Mouse (Mus musculus) embryonic facial prominence, embryonic 14.5 days (tissue): ENCODE results near the gene Slc43a2. TPM values are rescaled to one million over a fixed set of nuclear protein-coding genes. Genes with fewer than 3 reads are reported as not detected.

ENCODE experiments used
- microRNA-seq: library from miRNA; unstranded; fragments of <30 nt; microRNA quantifications from one replicate; pipeline ENCODE4, GENCODE M21; 2016; ENCODE audit warnings: borderline number of aligned reads
- polyA plus RNA-seq: library from polyadenylated mRNA; unstranded; fragments of >200 nt; fragmentation: Nextera tagmentation; extraction: Ambion mirVana; gene quantifications from 2 replicates; pipeline ENCODE4 v1.2.1, GENCODE M21; 2014

Slc43a2 gene
- polyA plus RNA-seq, 1 experiment from 2014 or later = 4.3 TPM

Small RNAs within 50 kb of the gene (microRNA-seq; reads per million reads assigned to microRNA genes)
- gene Mir3971 = not detected

Other genes starting within 250 kb of the Slc43a2 start
- gene Rpa1, start 183.4 kb upstream of the Slc43a2 start, polyA plus RNA-seq = 85.0 and 85.8 TPM in 2 replicates
- 7.8 and 10.2 TPM in 2 replicates for gene Smyd4, start 183.3 kb upstream of the Slc43a2 start, polyA plus RNA-seq
- 354 and 373 TPM in 2 replicates for gene Serpinf1, start 109.0 kb upstream of the Slc43a2 start, polyA plus RNA-seq
- gene Serpinf2, start 92.1 kb upstream of the Slc43a2 start, polyA plus RNA-seq = not detected in 2 replicates
- 5.7 and 7.0 TPM in 2 replicates for gene Wdr81, start 77.0 kb upstream of the Slc43a2 start, polyA plus RNA-seq
- gene Tlcd2, start 70.0 kb upstream of the Slc43a2 start, polyA plus RNA-seq = 19.1 and 22.7 TPM in 2 replicates
- gene Prpf8, start 44.9 kb upstream of the Slc43a2 start, polyA plus RNA-seq = 76.6 and 83.5 TPM in 2 replicates
- gene Rilp, start 21.6 kb upstream of the Slc43a2 start, polyA plus RNA-seq = 0.59 and 0.70 TPM in 2 replicates
- 6.9 and 7.2 TPM in 2 replicates for gene Scarf1, start 18.2 kb upstream of the Slc43a2 start, polyA plus RNA-seq
- 81.7 and 86.3 TPM in 2 replicates for gene Pitpna, start 56.4 kb downstream of the Slc43a2 start, polyA plus RNA-seq
- gene Inpp5k, start 99.3 kb downstream of the Slc43a2 start, polyA plus RNA-seq = 23.7 and 29.2 TPM in 2 replicates
- gene Myo1c, start 118.8 kb downstream of the Slc43a2 start, polyA plus RNA-seq = 45.5 and 49.7 TPM in 2 replicates
- gene Crk, start 147.6 kb downstream of the Slc43a2 start, polyA plus RNA-seq = 106 TPM in 2 replicates
- 788 and 838 TPM in 2 replicates for gene Ywhae, start 201.2 kb downstream of the Slc43a2 start, polyA plus RNA-seq